Mouse (Mus musculus) adrenal gland, postnatal 25 days (tissue): ENCODE data around the gene Hepacam2. TPM values are rescaled to one million over a fixed set of nuclear protein-coding genes. Genes with fewer than 3 reads are reported as not detected.
"Not testable (repeated sequence)": the region's sequence is repeated elsewhere in the genome, so short reads cannot be mapped to it uniquely, and the experiment has no call there.

Experiments
- DNase-seq: peaks from one replicate; pipeline ENCODE4 v3.0.0; 2021; ENCODE audit warnings: mixed read lengths
- total RNA-seq: library from RNA; stranded (reverse); gene quantifications from 2 replicates; pipeline ENCODE4 v1.2.3, GENCODE M21; 2021

Gene Hepacam2
- total RNA-seq, 1 experiment from 2014 or later = 0.15 TPM

DNA sequence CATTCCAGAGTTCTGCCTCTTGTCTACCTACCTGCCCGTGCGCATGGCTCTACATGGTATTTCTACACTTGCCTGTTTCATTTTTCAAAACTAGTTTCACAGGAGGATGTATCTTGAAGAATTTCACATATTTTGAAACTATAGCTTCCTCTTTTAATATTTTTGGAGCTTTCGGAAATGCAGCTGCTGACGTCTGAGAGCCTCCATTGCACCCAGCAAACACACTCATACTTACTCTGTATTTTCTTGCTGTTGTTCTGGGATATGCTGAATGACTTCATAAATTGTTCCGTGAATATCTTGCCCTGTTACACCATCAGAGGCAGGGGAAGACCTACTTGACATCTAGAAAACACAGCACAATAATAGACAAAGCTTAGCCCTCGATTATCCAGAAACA is 35.1 kb downstream of the Hepacam2 start:
- DNase-seq = no peak

DNA sequence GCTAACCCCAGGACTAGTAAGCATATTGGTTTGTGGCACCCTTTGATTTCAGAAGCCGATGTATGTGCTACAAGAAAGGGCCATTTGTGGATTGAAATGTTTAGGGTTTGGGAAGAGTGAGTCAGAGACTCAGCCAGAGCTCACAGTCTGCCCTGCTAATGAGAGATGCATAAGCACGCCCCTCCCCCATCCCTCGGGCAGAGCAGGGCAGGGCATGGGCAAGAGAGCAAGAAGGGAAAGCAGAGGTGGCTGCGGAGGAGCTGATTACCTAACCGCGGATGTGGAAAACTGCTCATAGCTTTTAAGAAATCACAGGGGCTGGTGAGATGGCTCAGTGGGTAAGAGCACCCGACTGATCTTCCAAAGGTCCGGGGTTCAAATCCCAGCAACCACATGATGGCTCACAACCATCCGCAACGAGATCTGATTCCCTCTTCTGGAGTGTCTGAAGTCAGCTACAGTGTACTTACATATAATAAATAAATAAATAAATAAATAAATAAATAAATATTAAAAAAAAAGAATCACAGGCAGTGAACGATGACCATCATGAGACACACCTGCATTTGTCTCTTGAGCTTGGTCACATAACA is 42.1 kb downstream of the Hepacam2 start:
- DNase-seq = no peak

DNA sequence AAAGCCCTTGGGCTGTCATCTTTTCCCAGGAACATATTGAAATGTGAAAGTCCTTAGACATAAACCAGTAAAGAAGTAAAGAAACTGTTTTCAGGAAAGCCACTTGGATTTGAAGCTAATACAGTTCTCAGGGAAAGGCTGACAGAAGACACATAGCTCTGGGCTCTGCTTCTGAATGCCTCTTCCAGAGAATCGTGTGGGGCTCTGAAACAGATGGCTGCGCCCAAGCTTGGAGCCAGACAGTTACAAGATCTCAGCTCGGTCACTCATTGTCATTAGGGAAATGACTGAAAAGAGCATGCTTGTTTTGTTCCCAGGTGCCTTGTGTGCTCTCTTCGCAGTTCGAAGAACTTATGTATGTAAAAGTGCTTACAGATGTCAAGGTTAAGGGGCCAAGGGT is 43.7 kb downstream of the Hepacam2 start:
- DNase-seq = no peak

DNA sequence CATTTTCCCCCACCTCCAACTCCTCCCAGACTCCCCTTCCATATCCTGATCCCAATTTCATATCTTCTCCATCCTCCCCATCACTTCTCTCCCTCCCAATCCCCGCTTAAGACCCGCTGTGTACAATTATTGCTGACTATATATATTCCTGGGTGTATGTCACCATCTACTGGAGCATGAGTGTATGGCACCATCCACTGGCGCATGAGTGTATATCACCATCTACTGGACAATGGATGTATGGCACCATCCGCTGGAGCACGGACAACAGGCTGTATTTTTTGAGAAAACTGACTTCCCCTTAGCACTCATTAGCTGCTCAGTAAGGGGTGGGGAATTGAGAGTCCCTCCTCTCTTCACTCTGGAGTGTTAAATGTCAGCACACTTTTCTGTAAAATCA is 50.7 kb downstream of the Hepacam2 start:
- peak; percentile 34 for DNase-seq

DNA sequence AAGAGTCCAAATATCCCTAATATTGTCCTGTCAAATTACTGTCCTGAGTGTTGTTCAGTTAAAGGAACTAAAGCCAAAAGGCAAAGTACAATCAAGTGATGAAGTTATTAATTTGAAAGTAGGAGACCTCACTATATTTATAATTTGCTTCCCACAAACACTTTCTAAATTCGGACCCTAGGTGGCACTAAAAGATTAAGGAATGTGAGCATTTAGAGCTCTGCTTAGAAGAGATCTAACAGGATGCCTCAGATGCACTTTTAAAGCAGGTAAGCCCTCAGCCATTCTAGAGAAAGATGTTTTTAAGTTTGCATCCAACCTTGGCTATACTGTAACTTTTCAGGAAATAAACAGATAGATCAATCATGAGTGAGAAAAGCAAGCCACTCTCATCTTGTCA is 54.2 kb downstream of the Hepacam2 start:
- no peak for DNase-seq

DNA sequence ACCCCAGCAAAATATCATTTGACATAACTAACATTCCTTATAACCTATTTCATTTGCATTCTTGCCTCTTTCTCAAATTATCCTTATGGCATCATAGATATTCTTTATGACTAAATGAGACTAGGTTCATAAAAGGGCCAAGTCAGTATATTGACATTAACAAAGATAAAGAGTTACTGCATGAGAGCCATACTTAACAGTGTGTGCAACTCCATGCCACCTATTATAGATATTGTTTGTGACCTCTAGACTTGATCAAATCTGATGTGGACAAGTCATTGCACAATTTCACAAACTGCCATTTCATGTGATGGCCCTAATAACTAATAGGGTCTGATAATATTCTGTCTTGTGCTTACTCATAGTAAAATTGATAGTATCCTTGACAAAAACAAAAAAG is 62.0 kb downstream of the Hepacam2 start:
- DNase-seq = no peak

DNA sequence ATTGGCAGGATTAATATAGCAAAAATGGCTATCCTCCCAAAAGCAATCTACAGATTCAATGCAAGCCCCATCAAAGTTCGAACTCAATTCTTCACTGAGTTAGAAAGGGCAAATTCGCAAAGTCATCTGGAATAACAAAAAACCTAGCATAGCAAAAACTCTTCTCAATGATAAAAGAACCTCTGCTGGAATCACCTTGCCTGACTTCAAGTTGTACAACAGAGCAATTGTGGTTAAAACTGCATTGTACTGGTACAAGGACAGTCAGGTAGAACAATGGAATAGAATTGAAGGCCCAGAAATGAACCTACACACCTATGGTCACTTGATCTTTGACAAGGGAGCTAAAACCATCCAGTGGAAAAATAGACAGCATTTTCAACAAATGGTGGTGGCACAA is 67.1 kb downstream of the Hepacam2 start:
- not testable (repeated sequence) for DNase-seq

DNA sequence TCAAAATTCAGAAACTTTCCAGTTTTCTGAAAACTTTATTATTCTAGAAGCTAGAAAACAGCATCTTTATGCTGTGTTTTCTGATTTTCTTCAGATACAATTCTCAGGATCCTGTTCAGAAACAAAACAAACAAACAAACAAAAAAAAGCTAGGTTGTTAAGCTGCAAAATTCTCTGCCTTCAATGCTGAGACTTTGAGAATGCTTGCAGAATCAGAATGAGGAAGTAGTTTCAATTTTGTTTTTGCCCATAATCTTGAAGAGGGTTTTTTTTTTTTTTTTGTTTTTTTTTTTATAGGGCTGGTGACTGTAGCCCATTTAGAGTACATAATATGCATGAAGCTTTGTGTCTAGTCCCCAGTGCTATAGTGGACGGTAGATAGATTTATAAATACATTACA is 71.1 kb downstream of the Hepacam2 start:
- DNase-seq = no peak

DNA sequence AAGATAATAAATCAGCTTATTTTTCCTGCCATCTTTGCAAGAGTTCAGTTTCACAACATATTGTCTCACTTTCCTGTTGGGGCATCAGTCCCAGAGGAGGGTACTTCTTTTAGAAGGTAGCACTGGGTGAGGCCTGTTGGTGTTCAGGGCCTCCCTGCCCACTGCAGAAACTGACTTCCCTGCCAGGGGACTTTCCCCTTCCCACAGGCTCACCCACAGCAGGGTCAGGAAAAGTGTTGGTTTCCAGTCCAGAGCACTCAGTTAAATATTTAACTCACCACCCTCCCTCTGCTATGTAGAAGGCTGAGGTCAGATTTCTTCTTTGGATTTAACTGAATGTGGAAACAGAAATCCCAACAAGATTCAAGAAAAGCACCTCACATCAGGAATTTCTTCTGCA is 72.8 kb downstream of the Hepacam2 start:
- DNase-seq = not testable (repeated sequence)

DNA sequence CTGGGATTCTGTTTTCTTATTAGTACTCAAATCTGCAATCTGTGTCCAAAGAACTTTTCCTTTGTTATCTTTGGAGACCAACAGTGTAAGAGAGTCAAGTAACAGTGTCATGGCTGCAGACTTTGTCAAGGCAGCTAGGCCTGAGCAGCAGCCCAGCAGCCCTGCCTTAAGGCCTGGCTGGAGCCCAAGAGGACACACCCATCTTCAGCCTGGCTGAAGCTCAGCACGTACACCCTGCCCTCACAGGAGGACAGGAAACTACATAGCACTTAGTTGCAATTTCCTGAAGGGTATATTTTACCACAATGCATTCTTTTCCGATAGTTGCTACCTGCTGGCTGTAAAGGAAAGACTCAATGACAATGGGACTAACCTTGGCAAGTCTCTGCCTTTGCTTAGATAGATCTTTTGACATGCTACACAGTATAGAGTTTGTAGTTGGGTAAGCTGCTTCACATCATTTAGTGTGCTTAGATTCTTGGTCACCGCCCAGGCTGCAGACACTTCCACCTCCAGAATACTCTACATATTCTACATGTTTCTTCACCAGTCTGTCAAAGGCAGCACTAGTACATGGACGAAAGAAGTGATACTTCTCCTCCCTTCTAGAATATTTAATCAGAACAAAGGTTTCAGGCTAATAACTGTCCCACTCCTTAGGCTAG is 73.4 kb downstream of the Hepacam2 start:
- peak; percentile 6 for DNase-seq

Other genes starting within 250 kb of the Hepacam2 start
- gene Samd9l, start 98.7 kb downstream of the Hepacam2 start, total RNA-seq = 12.2 and 18.3 TPM in 2 replicates
- gene Vps50, start 84 bp upstream of the Hepacam2 start, total RNA-seq = 23.5 and 23.8 TPM in 2 replicates